Mouse (Mus musculus) testis, adult 2 months (tissue): ENCODE results near the gene Pla2g2f.

Experiments
- CTCF ChIP-seq: fragments of 200-500 bp; IDR thresholded peaks from 2 replicates; pipeline ENCODE4 v1.5.1; 2012; ENCODE audit warnings: low read depth, mild to moderate bottlenecking, inconsistent platforms, low read length, moderate library complexity; ENCODE audit not compliant: control insufficient read depth, insufficient read depth, insufficient replicate concordance
- POLR2A ChIP-seq: fragments of 200-500 bp; IDR thresholded peaks from 2 replicates; pipeline ENCODE4 v1.6.1; 2012; ENCODE audit warnings: low read depth, mild to moderate bottlenecking, inconsistent platforms, low read length, moderate library complexity; ENCODE audit not compliant: control insufficient read depth

DNA sequence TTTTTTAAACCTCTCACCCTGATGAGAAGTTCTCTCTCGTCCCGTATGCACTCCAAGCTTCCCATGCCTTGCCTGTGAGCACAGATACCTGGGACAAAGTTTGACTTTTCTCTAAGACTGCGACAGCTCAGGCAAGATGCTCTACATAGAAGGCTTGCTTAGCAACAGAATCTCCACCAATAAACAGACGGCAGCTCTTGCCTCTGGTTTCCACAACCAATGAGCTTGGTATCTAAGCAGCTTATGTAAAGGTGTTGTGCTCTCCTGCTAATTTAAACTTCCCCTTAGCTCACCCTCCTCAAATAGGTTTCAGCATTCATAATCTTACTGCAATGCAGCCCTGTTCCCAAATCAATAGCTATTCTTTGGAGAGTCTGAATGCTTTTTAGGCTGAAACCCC lies 44.2 kb upstream of the Pla2g2f start:
- TF ChIP-seq POLR2A (no peak), CTCF (no peak)
